Mouse (Mus musculus) forebrain, embryonic 15.5 days (tissue): Measurements from ENCODE around the gene Pqlc2. TPM values are rescaled to one million over a fixed set of nuclear protein-coding genes. Genes with fewer than 3 reads are reported as not detected.
A peak's percentile ranks its signal among the peaks of the same experiment; 100 is the strongest.

ENCODE experiments used
- ATAC-seq: fragments of 200-750 bp; cut with Nextera tagmentation; replicated peaks from 2 replicates; pipeline ENCODE4 v1.8.0; 2017; ENCODE audit warnings: mild to moderate bottlenecking, moderate TSS enrichment, moderate library complexity
- H3K27ac ChIP-seq: fragments of 300-500 bp; sonication (generic); replicated peaks from 2 replicates; pipeline ENCODE4 v1.5.1; 2015; ENCODE audit warnings: mild to moderate bottlenecking, inconsistent platforms
- H3K27me3 ChIP-seq: fragments of 300-500 bp; sonication (generic); 2 replicates; pipeline ENCODE4 v1.6.1; 2015; ENCODE audit warnings: inconsistent platforms
- H3K36me3 ChIP-seq: fragments of 300-500 bp; sonication (generic); 2 replicates; pipeline ENCODE4 v1.6.1; 2015; ENCODE audit warnings: mild to moderate bottlenecking, inconsistent platforms
- H3K4me1 ChIP-seq: fragments of 300-500 bp; sonication (generic); 2 replicates; pipeline ENCODE4 v1.6.1; 2015; ENCODE audit warnings: inconsistent platforms
- H3K4me2 ChIP-seq: fragments of 300-500 bp; sonication (generic); replicated peaks from 2 replicates; pipeline ENCODE4 v1.6.1; 2015; ENCODE audit warnings: mild to moderate bottlenecking, inconsistent platforms
- H3K4me3 ChIP-seq: fragments of 300-500 bp; sonication (generic); 2 replicates; pipeline ENCODE4 v1.5.1; 2015; ENCODE audit warnings: mild to moderate bottlenecking, inconsistent platforms
- H3K9ac ChIP-seq: fragments of 300-500 bp; sonication (generic); replicated peaks from 2 replicates; pipeline ENCODE4 v1.6.1; 2015; ENCODE audit warnings: mild to moderate bottlenecking, inconsistent platforms
- H3K9me3 ChIP-seq: fragments of 300-500 bp; sonication (generic); 2 replicates; pipeline ENCODE4 v1.6.1; 2016; ENCODE audit warnings: inconsistent platforms
- WGBS: fragments of 180-500 bp; shearing (Covaris S2); methylation state at CpG from one replicate; pipeline ENCODE4 v1.1.7; 2015; ENCODE audit warnings: mixed read lengths; 5-methylcytosine and 5-hydroxymethylcytosine counted together
- polyA plus RNA-seq: library from polyadenylated mRNA; unstranded; fragments of >200 nt; fragmentation: Nextera tagmentation; extraction: Ambion mirVana; gene quantifications from 2 replicates; pipeline ENCODE4 v1.2.1, GENCODE M21; 2015

The Pqlc2 gene
- polyA plus RNA-seq, 1 experiment from 2014 or later = 10.6 TPM

GRCm38 (mm10) chr4:139256146-139256545, 54.4 kb downstream of the Pqlc2 start:
- no peak for ATAC-seq
- WGBS = 89% methylated on average over 4 of the region's 4 CpGs
- no peaks in the 10 kb centered on the region for H3K9me3 ChIP-seq

GRCm38 (mm10) chr4:139253206-139253605, 57.3 kb downstream of the Pqlc2 start:
- Histone ChIP-seq H3K27ac (no peak overlapping the region), H3K27me3 (no peaks in the 10 kb centered on the region), H3K4me1 (peaks cover 8% of the 10 kb centered on the region), H3K36me3 (peaks cover 12% of the 10 kb centered on the region), H3K4me2 (no peak overlapping the region), H3K9me3 (no peaks in the 10 kb centered on the region), H3K9ac (no peak overlapping the region), H3K4me3 (no peak overlapping the region)
- ATAC-seq = no peak
- 86% methylated on average over 9 of the region's 9 CpGs for WGBS

More at GRCm38 (mm10) chr4:139256146-139256545, 54.4 kb downstream of the Pqlc2 start:
- Histone ChIP-seq H3K4me2 (no peak overlapping the region), H3K4me3 (no peak overlapping the region), H3K36me3 (peaks cover 17% of the 10 kb centered on the region), H3K9ac (no peak overlapping the region), H3K27me3 (no peaks in the 10 kb centered on the region), H3K4me1 (peaks cover 6% of the 10 kb centered on the region), H3K27ac (no peak overlapping the region)

GRCm38 (mm10) chr4:139252051-139252760, 58.3 kb downstream of the Pqlc2 start:
- Histone ChIP-seq H3K4me2 (no peak overlapping the region), H3K4me1 (peaks cover 17% of the 10 kb centered on the region), H3K9ac (no peak overlapping the region), H3K27ac (no peak overlapping the region), H3K27me3 (no peaks in the 10 kb centered on the region), H3K36me3 (peaks cover 2% of the 10 kb centered on the region; the same call in 1 of the 2 replicates), H3K4me3 (no peak overlapping the region), H3K9me3 (no peaks in the 10 kb centered on the region)
- 58% methylated on average over 22 of the region's 22 CpGs for WGBS
- ATAC-seq = no peak

- H3K4me3 ChIP-seq = no peak overlapping the region
- no peak overlapping the region for H3K4me2 ChIP-seq
- H3K9ac ChIP-seq = no peak overlapping the region
- H3K27ac ChIP-seq = no peak overlapping the region
- H3K9me3 ChIP-seq = no peaks in the 10 kb centered on the region
- no peaks in the 10 kb centered on the region for H3K36me3 ChIP-seq
- H3K4me1 ChIP-seq = peaks cover 30% of the 10 kb centered on the region
- no peaks in the 10 kb centered on the region for H3K27me3 ChIP-seq
- ATAC-seq = no peak
- WGBS = 70% methylated on average over 8 of the region's 8 CpGs
Measured at GRCm38 (mm10) chr4:139250886-139251285, 59.6 kb downstream of the Pqlc2 start.

- Histone ChIP-seq H3K27me3 (no peaks in the 10 kb centered on the region), H3K27ac (no peak overlapping the region), H3K36me3 (no peaks in the 10 kb centered on the region), H3K4me3 (no peak overlapping the region), H3K4me2 (no peak overlapping the region), H3K9ac (no peak overlapping the region), H3K9me3 (no peaks in the 10 kb centered on the region), H3K4me1 (peaks cover 37% of the 10 kb centered on the region)
- WGBS = 68% methylated on average over 5 of the region's 5 CpGs
- ATAC-seq = no peak
Measured at GRCm38 (mm10) chr4:139250043-139250442, 60.5 kb downstream of the Pqlc2 start.

GRCm38 (mm10) chr4:139248736-139249135, 61.8 kb downstream of the Pqlc2 start:
- peaks cover 37% of the 10 kb centered on the region for H3K4me1 ChIP-seq
- no peak overlapping the region for H3K27ac ChIP-seq
- no peak overlapping the region for H3K9ac ChIP-seq
- 75% methylated on average over 5 of the region's 5 CpGs for WGBS
- H3K4me3 ChIP-seq = no peak overlapping the region
- no peaks in the 10 kb centered on the region for H3K9me3 ChIP-seq
- H3K27me3 ChIP-seq = no peaks in the 10 kb centered on the region
- no peaks in the 10 kb centered on the region for H3K36me3 ChIP-seq
- no peak overlapping the region for H3K4me2 ChIP-seq
- ATAC-seq = no peak

GRCm38 (mm10) chr4:139247966-139248365, 62.5 kb downstream of the Pqlc2 start:
- H3K4me2 ChIP-seq = no peak overlapping the region
- no peaks in the 10 kb centered on the region for H3K36me3 ChIP-seq
- no peaks in the 10 kb centered on the region for H3K27me3 ChIP-seq
- no peak overlapping the region for H3K9ac ChIP-seq
- H3K4me3 ChIP-seq = no peak overlapping the region
- H3K9me3 ChIP-seq = no peaks in the 10 kb centered on the region
- 90% methylated on average over 7 of the region's 7 CpGs for WGBS
- ATAC-seq = no peak
- peaks cover 37% of the 10 kb centered on the region for H3K4me1 ChIP-seq
- H3K27ac ChIP-seq = no peak overlapping the region

- Histone ChIP-seq H3K36me3 (no peaks in the 10 kb centered on the region), H3K9me3 (no peaks in the 10 kb centered on the region), H3K4me3 (no peak overlapping the region), H3K27me3 (no peaks in the 10 kb centered on the region), H3K4me2 (no peak overlapping the region), H3K27ac (peak overlapping the region; percentile 79), H3K4me1 (peaks cover 32% of the 10 kb centered on the region), H3K9ac (no peak overlapping the region)
- 10% methylated on average over 7 of the region's 7 CpGs for WGBS
- ATAC-seq = peak; percentile 87
Measured at GRCm38 (mm10) chr4:139246130-139246877, 64.2 kb downstream of the Pqlc2 start.

GRCm38 (mm10) chr4:139245534-139245933, 65.0 kb downstream of the Pqlc2 start:
- peaks cover 32% of the 10 kb centered on the region for H3K4me1 ChIP-seq
- H3K36me3 ChIP-seq = 0 out of 2 replicates have a peak, but pooled peaks cover 7% of the 10 kb centered on the region
- WGBS = 76% methylated on average over 2 of the region's 2 CpGs
- peak overlapping the region; percentile 79; the same call in 1 of the 2 replicates for H3K27ac ChIP-seq
- H3K9me3 ChIP-seq = no peaks in the 10 kb centered on the region
- H3K4me3 ChIP-seq = no peak overlapping the region
- ATAC-seq = no peak
- H3K4me2 ChIP-seq = no peak overlapping the region
- H3K27me3 ChIP-seq = no peaks in the 10 kb centered on the region
- H3K9ac ChIP-seq = no peak overlapping the region

- no peak overlapping the region for H3K4me3 ChIP-seq
- no peak for ATAC-seq
- no peaks in the 10 kb centered on the region for H3K27me3 ChIP-seq
- no peak overlapping the region for H3K27ac ChIP-seq
- no peaks in the 10 kb centered on the region for H3K9me3 ChIP-seq
- H3K36me3 ChIP-seq = peaks cover 11% of the 10 kb centered on the region; the same call in 1 of the 2 replicates
- peaks cover 32% of the 10 kb centered on the region for H3K4me1 ChIP-seq
- H3K4me2 ChIP-seq = no peak overlapping the region
- 80% methylated on average over 5 of the region's 6 CpGs for WGBS
- no peak overlapping the region for H3K9ac ChIP-seq
Measured at GRCm38 (mm10) chr4:139244766-139245165, 65.7 kb downstream of the Pqlc2 start.

GRCm38 (mm10) chr4:139244176-139244575, 66.3 kb downstream of the Pqlc2 start:
- no peak overlapping the region for H3K4me3 ChIP-seq
- no peaks in the 10 kb centered on the region for H3K9me3 ChIP-seq
- H3K36me3 ChIP-seq = peaks cover 15% of the 10 kb centered on the region; the same call in 1 of the 2 replicates
- no peak overlapping the region for H3K9ac ChIP-seq
- H3K4me2 ChIP-seq = no peak overlapping the region
- peaks cover 29% of the 10 kb centered on the region for H3K4me1 ChIP-seq
- no peaks in the 10 kb centered on the region for H3K27me3 ChIP-seq
- no peak overlapping the region for H3K27ac ChIP-seq
- ATAC-seq = no peak
- 83% methylated on average over 3 of the region's 3 CpGs for WGBS
